Mouse (Mus musculus): ENCODE measurements at regions not wholly inside any gene's neighbourhood (a gene's known extent, or its start where the extent isn't known, plus 50 kb on each side); places are given as distances from the start of the nearest gene placed in this dataset.

DNA sequence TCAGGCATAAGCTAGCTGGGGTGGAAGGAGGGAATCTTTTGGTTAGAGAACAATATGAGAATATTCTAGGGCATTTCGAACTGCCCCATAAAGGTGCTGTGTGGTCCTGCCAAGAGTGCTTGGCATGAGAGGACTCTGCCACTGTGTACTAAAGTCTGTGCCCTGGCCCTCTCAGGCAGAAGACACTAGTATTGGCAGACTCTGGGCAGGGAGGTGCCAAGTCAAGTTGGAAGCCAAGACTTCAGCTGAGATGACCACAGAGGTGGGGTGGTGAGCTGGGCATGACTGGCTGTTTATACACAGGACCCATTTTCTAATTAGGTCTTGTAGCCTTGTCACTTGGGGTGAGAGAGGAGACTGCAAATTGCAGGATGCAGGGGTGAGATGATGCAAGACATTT lies 104.4 kb upstream of the Glra1 start:
- in situ Hi-C loops (cut with MboI, MseI), result no loop called here

DNA sequence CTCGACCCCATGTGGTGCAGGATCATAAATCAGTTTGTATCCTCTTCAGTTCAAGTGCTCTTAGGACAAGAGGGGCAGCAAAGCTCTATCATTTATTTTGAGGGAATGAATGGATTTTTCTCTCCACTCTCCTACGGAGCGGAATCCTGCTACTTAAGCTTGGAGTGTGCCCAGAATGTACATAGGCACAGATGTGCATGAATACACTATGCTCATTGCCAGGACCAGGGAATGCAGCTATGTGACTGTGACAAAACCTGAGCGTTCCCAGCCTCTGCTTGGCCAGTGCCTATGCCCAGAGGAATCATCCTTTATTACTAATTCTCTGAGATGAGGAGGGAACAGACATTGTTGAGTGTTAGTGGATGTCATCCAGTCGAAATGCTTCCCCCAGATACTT lies 99.5 kb upstream of the Glra1 start:
- in situ Hi-C loops (cut with MboI, MseI), result loop anchor here (10.0 kb wide), 1 partner anchor 143 kb away; no protein-coding TSS in a partner anchor

DNA sequence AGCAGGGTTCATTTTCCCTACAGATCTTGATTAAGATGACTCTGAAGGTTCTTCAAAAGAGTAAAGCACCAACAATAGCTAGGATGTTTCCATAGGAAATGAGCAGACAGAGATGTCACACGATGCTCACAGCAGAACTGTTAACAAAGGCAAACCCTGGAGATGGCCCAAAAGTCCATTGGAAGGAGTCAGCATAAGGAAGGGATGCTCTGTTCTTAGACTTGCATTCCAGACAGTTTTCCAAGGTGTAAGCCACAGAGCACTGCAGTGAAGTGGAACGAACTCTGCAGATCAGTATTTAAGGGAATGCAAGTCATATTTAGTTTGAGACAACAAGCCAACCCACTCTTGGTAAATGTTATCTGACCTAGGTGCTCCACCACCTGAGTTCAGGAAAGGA lies 93.9 kb upstream of the Glra1 start:
- in situ Hi-C loops (cut with MboI, MseI), result loop anchor here (10.0 kb wide), 1 partner anchor 137 kb away; no protein-coding TSS in a partner anchor

DNA sequence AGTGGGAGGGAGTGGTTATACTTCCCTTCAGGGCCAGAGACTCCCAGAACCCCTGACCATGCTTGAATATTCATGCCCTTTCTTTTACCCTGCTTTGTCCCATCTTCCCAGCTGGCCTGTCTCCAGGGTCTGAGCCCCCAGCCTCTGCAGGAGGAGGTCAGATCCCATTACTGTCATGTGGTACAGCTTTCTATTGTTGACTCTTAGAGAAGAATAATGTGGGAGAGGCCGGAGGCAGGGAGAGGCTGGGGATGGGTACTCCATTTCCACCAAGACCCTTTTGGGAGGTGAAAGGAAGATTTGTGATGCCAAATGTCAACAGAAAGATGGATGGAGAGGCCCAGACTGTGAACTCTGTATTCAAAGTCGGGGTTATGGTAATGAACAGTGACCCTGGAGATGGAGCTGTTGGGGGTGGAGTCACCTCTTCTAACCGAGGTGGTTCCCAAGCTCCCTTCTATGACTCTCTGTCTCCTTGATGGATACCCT lies 77.1 kb upstream of the Glra1 start:
- in situ Hi-C loops (cut with MboI, MseI), result no loop called here

DNA sequence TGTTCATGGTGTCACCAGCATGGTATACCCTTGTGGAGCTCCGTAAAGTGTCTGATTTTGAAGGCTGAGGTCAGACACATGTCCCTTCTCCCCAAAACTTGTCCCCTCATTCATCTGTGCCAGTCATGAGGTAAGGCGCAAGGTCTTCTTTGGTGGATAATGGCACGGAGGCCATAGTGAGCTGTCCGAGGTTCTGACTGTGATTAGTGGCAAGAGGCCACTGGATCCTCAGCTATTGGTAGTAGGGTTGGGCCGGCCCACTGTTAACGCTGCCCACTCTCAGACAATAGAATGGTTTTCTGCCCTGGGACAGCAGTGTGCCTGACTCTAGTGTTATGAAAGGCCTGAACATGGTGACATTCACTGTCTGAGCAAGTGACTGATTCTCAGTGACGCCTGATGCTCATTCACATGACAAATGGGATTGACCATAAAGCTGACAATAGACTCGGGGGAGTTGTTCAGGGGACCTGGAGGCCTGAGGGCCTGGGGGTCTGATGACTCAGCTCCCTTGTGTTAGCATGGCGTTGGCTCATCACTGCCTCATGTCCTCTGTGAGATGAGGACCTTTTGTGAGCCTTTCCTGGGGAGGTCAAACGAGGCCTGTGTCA lies 74.5 kb upstream of the Glra1 start:
- in situ Hi-C loops (cut with MboI, MseI), result no loop called here

DNA sequence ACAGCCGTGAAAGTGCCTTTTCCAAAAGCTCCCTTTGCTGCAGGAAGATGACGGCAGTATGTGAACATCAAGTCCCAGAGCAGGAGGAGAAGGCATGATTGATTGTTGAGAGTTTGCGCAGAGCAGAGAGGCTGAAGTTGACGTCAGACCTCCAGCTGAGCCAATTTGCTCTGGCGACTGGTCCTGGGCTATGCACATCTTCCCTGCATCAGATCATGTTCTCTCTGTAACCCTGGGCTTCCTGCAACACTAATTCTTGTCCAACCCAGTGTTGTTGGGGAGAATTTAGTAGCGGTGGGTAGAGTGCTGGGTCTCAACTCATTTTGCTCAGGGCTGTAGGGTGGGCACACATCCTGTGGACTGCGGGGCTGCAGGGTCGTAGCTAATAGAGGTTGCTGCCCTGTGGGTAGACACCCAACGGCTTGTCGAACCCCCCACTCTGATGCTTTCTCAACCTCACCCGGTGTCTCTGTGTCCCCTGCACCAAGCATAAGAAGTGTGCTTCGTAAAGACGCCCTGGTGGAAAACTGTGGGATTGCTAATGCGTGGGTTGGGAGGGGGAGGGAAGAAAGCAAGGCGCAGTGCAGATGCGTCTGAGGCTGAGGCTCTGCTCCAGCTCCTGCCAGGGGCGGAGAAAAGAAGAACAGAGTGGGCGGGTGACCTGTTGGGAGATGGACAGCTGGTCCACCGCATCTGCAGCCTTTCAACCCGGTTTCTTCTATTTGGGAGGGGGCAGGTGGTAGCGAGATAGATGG lies 73.4 kb upstream of the Glra1 start:
- in situ Hi-C loops (cut with MboI, MseI), result no loop called here

DNA sequence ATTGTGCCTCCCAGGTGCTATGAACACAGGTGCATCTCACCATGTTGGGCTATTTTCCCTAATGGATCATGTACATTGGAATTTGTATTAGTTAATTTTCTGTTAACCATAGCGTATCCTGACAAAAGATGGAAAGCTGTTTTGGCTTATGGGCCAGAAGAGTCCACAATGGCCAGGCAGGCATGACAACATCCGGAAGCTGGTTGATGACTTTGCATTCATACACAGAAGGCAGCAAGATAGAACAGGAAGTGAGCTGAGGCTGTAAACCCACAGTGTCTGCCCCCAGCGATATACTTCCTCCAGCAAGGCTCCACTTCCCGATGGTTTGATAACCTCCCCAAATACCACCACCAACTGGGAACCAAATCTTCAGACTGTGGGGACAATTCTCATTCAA lies 55.1 kb upstream of the Glra1 start:
- in situ Hi-C loops (cut with MboI, MseI), result no loop called here

DNA sequence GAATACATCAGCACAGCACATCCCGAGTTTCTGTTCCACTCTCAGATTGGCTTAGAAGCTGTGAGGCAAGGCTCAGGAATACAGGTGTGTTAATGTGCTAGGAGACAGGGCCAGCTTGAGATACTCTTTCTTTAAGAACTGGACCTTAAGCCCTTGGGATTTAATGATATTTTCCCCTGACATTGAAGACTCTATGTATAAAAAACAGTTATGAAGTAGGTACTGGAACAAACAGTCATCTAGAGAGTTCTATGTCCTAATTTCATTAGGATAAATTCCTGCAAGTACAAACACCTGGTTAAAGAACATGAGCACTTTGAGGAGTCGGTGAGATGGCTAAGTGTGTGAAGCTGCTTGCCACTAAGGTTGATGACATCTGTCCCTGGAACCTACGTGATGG lies 54.3 kb upstream of the Glra1 start:
- in situ Hi-C loops (cut with MboI, MseI), result no loop called here
